Mouse (Mus musculus) urinary bladder, postnatal 10 days (tissue): ENCODE data around the gene Prdm2.

Experiments used
- DNase-seq: peaks from one replicate; pipeline ENCODE4 v3.0.0; 2022; ENCODE audit warnings: low spot score

Gene Prdm2

GRCm38 (mm10) chr4:143211584-143212340, 1.0 kb downstream of the Prdm2 start:
- no peak for DNase-seq

- no peak for DNase-seq
Measured at GRCm38 (mm10) chr4:143209997-143210396, 2.8 kb downstream of the Prdm2 start.

DNA sequence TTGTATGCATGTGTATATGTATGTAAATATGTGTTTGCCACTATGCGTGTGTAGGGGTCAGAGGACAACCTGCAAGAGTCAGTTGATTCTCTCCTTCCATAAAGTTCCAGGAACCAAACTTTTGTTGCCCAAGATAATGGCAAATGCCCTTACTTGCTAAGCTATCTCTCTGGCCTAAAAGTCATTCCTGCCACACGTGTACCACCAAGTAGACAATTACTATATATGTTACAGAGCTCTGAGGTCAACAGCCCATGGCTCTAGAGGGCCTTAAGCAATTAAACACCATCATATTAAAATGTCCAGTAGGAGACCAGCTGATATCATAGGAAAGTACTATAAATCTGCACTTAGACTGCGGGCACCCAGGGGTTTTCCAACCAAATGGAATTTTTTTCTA, 10.1 kb downstream of the Prdm2 start:
- DNase-seq = no peak

DNA sequence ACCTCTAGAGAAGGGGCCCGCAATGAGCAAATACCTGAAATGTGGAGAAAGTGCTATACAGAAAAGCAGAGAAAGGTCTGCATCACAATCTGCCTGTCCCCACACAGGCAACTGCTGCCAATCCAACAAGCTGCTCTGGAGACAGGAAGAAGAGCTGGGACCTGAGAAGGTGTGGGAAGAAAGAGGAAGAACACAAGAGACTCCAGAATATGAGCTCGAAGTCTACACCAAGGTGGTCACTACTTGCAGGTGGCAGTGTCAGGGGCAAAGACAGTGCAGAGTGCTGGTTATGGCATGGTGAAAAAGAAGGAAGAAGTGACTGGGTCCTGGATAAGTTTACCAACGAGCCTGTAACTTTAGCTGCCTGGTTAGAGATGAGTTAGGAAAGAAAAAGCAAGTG, 14.4 kb downstream of the Prdm2 start:
- DNase-seq = no peak

DNA sequence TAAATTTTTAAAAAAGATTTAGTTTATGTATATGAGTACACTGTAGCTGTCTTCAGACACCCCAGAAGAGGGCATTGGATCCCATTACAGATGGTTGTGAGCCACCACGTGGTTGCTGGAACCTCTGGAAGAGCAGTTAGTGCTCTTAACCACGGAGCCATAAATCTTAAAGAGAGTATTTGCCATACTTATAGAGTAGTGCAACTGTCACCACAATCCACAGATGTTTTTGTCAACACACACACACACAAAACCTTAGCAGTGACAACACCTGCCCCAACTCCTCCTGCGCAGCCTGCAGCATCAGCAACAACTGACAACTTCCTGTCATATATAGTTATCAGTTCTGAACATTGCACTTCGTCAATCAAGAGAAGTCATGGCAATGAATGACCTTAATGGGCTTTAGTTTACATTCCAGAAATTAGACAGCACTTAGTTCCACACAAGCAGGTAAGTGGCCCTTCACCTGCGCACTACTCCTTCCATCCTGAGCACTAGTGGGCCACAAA, 14.9 kb downstream of the Prdm2 start:
- DNase-seq = no peak

DNA sequence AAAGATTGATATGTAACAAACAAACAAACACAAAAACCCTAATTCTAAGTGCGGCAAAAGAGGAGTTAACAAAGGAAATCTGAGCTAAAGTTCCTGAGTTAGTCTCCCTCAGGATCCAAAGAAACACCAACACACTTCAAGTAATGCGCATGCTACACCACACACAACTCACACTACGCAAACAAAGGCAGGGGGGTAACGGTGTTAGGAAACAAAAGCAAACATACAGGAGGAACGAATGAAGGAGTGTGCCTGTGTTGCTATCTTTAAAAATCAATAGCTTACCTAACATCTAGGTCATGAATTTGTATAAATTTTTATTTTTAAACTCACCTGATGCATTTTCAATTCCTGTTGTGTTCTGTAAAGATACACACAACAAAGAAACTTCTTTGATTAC, 18.5 kb downstream of the Prdm2 start:
- no peak for DNase-seq

- no peak for DNase-seq
Measured at GRCm38 (mm10) chr4:143193164-143193563, 19.6 kb downstream of the Prdm2 start.

DNA sequence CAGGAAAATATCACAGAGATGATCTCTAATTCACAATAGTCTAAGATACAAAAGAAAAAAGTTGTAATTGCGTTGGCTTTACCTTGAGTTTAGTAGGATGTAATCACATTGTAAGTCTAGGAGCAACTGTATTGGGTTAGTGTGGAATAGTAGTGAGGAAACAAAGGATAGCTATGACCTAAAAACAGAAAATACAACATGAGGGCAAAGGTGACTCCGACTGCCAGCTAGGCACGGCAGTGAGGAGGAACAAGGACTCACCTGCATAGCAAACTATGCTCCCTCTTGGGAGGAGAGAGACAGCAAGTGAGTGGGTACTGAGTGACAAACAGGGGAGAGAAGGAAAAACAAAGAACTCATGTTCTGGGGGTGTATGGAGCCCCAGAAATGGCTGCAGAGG, 21.0 kb downstream of the Prdm2 start:
- no peak for DNase-seq

- no peak for DNase-seq
Measured at GRCm38 (mm10) chr4:143190657-143191056, 22.1 kb downstream of the Prdm2 start.

DNA sequence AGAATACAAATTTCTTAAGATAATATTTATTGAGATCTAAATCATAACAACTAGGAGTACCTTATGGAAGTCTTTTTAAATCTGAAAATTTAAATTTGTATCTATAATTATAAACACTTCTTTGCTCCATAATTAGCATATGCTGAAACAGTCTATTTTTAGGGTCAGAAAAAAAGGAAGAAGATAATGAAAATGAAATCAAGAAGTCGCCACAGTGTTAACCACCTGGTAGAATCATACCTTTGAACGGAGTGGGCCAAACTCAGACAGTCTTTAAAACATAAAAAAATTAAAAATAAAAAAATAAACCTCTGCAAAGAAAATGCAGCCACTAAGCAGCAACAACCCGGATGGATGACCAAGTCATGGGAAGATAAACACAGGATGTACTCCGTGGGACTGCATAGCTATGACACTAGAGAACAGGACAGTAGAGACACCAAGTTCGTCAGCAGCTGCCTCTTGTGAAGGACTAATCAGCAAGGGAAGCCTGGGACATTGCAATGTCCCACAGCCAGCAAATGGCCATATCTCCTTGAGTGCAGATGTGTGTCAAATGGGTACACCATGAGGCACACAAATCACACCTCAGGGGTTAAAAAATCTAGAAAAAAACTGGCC, 24.1 kb downstream of the Prdm2 start:
- DNase-seq = no peak

DNA sequence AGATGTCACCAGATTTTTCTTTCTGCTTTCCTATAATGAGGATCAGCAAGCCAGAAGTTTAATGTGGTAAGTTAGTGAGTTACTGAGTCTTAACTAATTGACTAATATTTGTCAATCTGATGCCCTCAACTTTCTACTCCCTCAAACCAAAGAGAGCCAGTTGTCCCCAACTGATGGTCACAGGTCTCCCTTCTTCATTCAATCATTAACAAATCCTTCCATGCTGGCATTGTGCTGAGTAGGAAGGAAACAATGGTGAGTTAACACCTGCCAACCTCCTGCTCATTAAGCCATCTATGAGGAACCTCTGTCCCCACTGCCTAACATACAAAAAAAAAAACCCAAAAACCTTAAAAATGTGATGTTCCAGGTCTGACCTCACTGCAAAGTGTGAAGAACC, 26.7 kb downstream of the Prdm2 start:
- DNase-seq = no peak

DNA sequence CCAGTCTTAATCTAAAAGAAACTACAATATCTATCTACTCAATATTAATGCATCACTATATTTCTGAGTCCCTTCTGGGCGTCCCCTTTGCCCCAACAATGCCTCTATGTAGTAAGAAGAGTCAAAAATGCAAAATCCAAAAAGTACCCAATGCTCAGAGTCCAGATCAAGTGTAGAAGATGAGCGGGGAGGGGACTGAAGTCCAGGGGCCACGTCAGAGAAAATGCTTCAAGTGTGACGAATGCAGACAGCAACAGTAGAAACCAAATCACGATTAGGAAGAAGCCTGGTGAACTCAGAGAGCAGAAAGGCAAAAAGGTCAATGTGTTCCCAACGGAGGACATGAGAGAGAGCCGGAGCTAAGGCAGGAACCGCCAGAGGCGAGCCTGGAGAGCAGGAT, 27.3 kb downstream of the Prdm2 start:
- no peak for DNase-seq

DNA sequence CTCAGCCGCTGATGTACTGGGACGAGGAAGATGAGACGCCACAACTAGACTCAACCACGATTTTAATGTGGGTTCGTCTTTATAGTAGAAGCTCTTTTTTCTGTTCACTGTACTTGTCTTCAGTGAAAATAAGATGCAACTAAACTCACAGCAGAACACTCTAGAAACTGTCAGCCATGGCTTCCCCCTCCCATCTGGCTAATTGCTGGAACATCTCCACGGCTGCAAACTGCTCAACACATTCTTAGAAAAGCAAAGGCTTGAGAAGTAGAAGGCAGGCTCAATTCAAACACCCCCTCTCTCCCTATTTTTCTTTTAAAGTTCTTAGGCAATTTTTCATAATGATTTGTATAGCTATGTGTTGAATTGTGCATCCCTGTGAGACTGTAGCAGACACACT, 29.7 kb downstream of the Prdm2 start:
- no peak for DNase-seq

- no peak for DNase-seq
Measured at GRCm38 (mm10) chr4:143180731-143181130, 32.1 kb downstream of the Prdm2 start.

- DNase-seq = no peak
Measured at GRCm38 (mm10) chr4:143171600-143172290, 41.0 kb downstream of the Prdm2 start.

DNA sequence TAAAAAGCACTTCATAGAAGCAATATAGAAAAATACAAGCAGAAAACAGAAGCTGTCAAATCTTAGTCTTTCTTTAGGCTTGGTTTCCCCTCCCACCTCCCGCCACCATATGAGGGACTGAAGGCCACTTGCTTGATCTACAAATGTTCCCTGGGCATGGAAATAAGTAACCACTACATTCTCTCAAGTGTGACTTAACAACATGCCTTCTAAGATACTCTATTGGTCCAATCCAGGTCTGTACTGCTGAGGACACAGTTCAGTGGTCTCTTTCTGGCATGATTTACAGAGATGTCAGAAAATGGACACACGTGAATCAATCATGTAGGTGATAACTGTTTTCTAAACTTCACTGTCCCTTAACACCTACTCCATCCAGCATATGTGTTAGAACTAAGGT, 42.5 kb downstream of the Prdm2 start:
- no peak for DNase-seq

GRCm38 (mm10) chr4:143168093-143168492, 44.7 kb downstream of the Prdm2 start:
- no peak for DNase-seq

DNA sequence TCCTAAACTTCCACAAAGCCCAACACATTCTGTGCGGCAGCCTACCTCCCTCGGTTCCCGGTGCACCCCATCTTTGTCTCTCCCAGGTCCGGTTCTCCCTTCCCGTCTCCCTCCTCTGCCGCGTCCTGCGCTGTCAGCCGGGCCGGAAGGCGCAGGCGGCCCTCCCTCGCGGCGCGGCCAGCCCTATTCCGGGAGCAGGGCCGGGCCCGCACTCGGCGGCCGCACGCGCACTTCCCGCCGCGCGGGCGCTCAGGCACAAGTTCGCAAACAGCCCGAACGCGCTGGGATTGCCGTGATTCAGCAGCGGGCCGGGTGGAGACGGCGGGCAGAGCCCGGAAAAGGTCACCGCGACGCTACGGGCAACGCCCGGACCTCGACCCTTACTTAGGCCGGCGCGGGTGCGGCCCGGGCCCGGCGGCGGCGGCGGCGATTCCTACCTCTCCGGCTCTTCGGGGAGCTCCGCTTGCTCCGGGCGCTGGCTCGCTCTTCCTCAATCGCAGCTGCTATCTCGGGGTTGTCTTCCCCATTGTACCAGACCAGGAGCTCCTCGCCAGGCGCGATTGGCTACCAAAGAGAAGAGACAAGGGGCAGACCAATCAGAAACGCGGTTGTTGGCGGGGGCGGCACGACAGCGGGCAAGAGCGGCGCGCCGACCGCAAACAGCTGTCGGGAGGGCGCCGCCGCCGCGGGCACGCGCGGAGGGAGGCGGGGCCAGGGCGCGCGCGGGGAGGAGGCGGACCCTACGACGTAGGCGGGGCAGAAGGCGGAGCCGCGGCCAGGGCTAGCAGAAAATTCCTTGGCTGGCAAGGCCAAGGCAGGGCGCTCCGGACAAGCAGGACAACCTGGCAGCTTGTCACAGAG, 50.9 kb downstream of the Prdm2 start:
- DNase-seq = peak; percentile 95

- no peak for DNase-seq
Measured at GRCm38 (mm10) chr4:143160826-143161225, 52.0 kb downstream of the Prdm2 start.

- no peak for DNase-seq
Measured at GRCm38 (mm10) chr4:143159336-143159735, 53.5 kb downstream of the Prdm2 start.

- no peak for DNase-seq
Measured at GRCm38 (mm10) chr4:143155871-143156270, 56.9 kb downstream of the Prdm2 start.

DNA sequence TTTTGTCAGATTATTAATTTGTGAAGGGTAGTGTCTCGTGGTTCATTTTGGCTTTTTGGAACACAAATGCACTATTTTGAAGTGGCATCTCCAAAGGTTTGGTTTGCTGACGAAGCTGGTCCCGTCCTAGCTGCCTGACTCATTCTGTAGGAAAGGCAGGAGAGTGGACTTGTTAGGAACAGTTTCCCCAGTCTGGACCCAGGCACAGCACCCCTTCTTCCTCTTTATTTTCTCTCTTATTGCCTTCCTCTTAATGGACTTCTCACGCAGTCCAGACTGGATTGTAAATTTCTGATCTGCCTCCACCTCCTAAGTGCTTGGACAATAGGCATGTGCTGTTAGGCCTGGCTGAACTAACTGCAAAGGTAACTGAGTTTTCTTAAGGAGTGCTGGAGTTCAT, 57.8 kb downstream of the Prdm2 start:
- DNase-seq = no peak
